10 mouse cellular contexts compared by ENCODE assay signal in genomic region chr3:69274664-69275312, GRCm38 (mm10). TPM values are rescaled to one million over a fixed set of nuclear protein-coding genes. Genes with fewer than 3 reads are reported as not detected.
DNase-seq lines count a peak whose midpoint lies in the region; ATAC-seq and TF ChIP-seq lines count a peak whose summit lies in the region.
"Had no signal": no experiment of that assay in that cellular context is flagged by ENCODE, and none has a peak within 500 bp of the region (broad histone marks: within the 10 kb centered on the region; RNA-seq: fewer than 3 reads in every experiment).

No protein-coding gene starts in this region.

- no peaks in the 10 kb centered on the region for H3K9me3 ChIP-seq in forebrain, embryonic 13.5 days (replicated peaks)
- no peaks in the 10 kb centered on the region; the same call in 1 of the 2 replicates for H3K9me3 ChIP-seq in neural tube, embryonic 13.5 days
- H3K9me3 ChIP-seq: embryonic facial prominence, embryonic 13.5 days had no signal

- WGBS in forebrain, embryonic 13.5 days = 37% methylated on average over 15 of the region's 15 CpGs
- 51% methylated on average over 15 of the region's 15 CpGs for WGBS in neural tube, embryonic 13.5 days

- peaks cover 13% of the 10 kb centered on the region for H3K4me1 ChIP-seq in forebrain, embryonic 13.5 days
- peaks cover 8% of the 10 kb centered on the region for H3K4me1 ChIP-seq in neural tube, embryonic 13.5 days (replicated peaks)
- H3K4me1 ChIP-seq: embryonic facial prominence, embryonic 13.5 days had no signal

- peak; percentile 94 for ATAC-seq in forebrain, embryonic 13.5 days
- peak; percentile 74 for ATAC-seq in neural tube, embryonic 13.5 days (ENCODE audit: low read depth)
- ATAC-seq in granulocyte monocyte progenitor cell, adult 5-6 weeks (replicated peaks; ENCODE audit: poor library complexity, severe bottlenecking) = no peak

- H3K9ac ChIP-seq in forebrain, embryonic 13.5 days = 0 out of 2 replicates have a peak overlapping the region, but pooled peaks have one; percentile 19
- H3K9ac ChIP-seq in neural tube, embryonic 13.5 days = no peak overlapping the region
- H3K9ac ChIP-seq: embryonic facial prominence, embryonic 13.5 days had no signal

- no peak for TF ChIP-seq CTCF in brain, embryonic 14.5 days (IDR thresholded peaks at IDR 0.05; ENCODE audit: borderline replicate concordance, extremely low read depth, insufficient read depth, insufficient read length)

- 0 out of 2 replicates have a peak overlapping the region, but pooled peaks have one; percentile 2 for H3K27ac ChIP-seq in forebrain, embryonic 13.5 days
- no peak overlapping the region for H3K27ac ChIP-seq in neural tube, embryonic 13.5 days (replicated peaks)
- H3K27ac ChIP-seq: embryonic facial prominence, embryonic 13.5 days had no signal

- intact Hi-C loops in gastrocnemius, postnatal 14 days (cut with DNase I; ENCODE audit: low total_unique reads) = no loop called here

- TF ChIP-seq POLR2A in brain, embryonic 14.5 days (IDR thresholded peaks at IDR 0.05; ENCODE audit: borderline replicate concordance, extremely low read depth, insufficient read depth, insufficient read length, poor library complexity, severe bottlenecking) = no peak

- H3K27me3 ChIP-seq in forebrain, embryonic 13.5 days = no peaks in the 10 kb centered on the region
- no peaks in the 10 kb centered on the region; the same call in 1 of the 2 replicates for H3K27me3 ChIP-seq in neural tube, embryonic 13.5 days
- H3K27me3 ChIP-seq: embryonic facial prominence, embryonic 13.5 days had no signal

- no peaks in the 10 kb centered on the region for H3K36me3 ChIP-seq in forebrain, embryonic 13.5 days (ENCODE audit: poor library complexity, severe bottlenecking)
- H3K36me3 ChIP-seq in neural tube, embryonic 13.5 days = no peaks in the 10 kb centered on the region
- H3K36me3 ChIP-seq: embryonic facial prominence, embryonic 13.5 days had no signal

- H3K4me2 ChIP-seq in forebrain, embryonic 13.5 days = peak overlapping the region; percentile 26
- no peak overlapping the region for H3K4me2 ChIP-seq in neural tube, embryonic 13.5 days
- H3K4me2 ChIP-seq: embryonic facial prominence, embryonic 13.5 days had no signal

- H3K4me3 ChIP-seq in forebrain, embryonic 13.5 days = no peak overlapping the region
- no peak overlapping the region for H3K4me3 ChIP-seq in neural tube, embryonic 13.5 days
- H3K4me3 ChIP-seq: embryonic facial prominence, embryonic 13.5 days had no signal

- DNase-seq in brain, embryonic 14.5 days (ENCODE audit: low read depth) = peak; percentile 94
- peak; percentile 23 to 27 for DNase-seq in layer of hippocampus, adult 8-10 months (ENCODE audit: low spot score in 2 of 2)
- no peak for DNase-seq in adrenal gland, postnatal 36 days
- no peak for DNase-seq in kidney, adult 9 months
- no peak for DNase-seq in gastrocnemius, postnatal 14 days
- DNase-seq: thymus, postnatal 14 days had no signal

RNA-seq across cellular contexts. Expression of gene Ppm1l, which starts 41.9 kb away (rescaled TPM):
- 13.4 and 21.4 TPM in 2 replicates for polyA plus RNA-seq in brain, embryonic 14.5 days (2012; rRNA removed)
- 21.1 and 21.4 TPM in 2 replicates for polyA plus RNA-seq in forebrain, embryonic 13.5 days (2015; fragmentation: Nextera tagmentation; extraction: Ambion mirVana)
- total RNA-seq in layer of hippocampus, adult 8-10 months (2022) = 10 to 100 TPM; 49.6 to 54.8 (median 52.7) TPM
- 22.1 and 24.9 TPM in 2 replicates for polyA plus RNA-seq in neural tube, embryonic 13.5 days (2015; fragmentation: Nextera tagmentation; extraction: Ambion mirVana)
- total RNA-seq in granulocyte monocyte progenitor cell, adult 5-6 weeks (2014; fragmentation: Nextera tagmentation) = 0.62 and 1.3 TPM in 2 replicates
- total RNA-seq in granulocyte monocyte progenitor cell, adult 5-6 weeks (2017) = 0.72 and 0.78 TPM in 2 replicates
- 10 to 100 TPM; 13.5 to 15.9 TPM for total RNA-seq in adrenal gland, postnatal 36 days (2021)
- 10 to 100 TPM; 33.8 to 34.5 TPM for total RNA-seq in gastrocnemius, postnatal 14 days (2021)

RNA-seq across cellular contexts. Expression of gene Arl14, which starts 52.6 kb away (rescaled TPM):
- not detected in 2 replicates for polyA plus RNA-seq in brain, embryonic 14.5 days (2012; rRNA removed)
- not detected in 2 replicates for polyA plus RNA-seq in forebrain, embryonic 13.5 days (2015; fragmentation: Nextera tagmentation; extraction: Ambion mirVana)
- not detected for total RNA-seq in layer of hippocampus, adult 8-10 months (2022)
- not detected in 2 replicates for polyA plus RNA-seq in neural tube, embryonic 13.5 days (2015; fragmentation: Nextera tagmentation; extraction: Ambion mirVana)
- total RNA-seq in granulocyte monocyte progenitor cell, adult 5-6 weeks (2014; fragmentation: Nextera tagmentation) = not detected in 2 replicates
- total RNA-seq in granulocyte monocyte progenitor cell, adult 5-6 weeks (2017) = not detected in 2 replicates
- total RNA-seq in adrenal gland, postnatal 36 days (2021) = not detected
- total RNA-seq in gastrocnemius, postnatal 14 days (2021) = not detected
- polyA plus RNA-seq: embryonic facial prominence, embryonic 13.5 days had no signal

Comparison
In these comparisons a context has a peak if more than half of its experiments do, and no peak if none do; other contexts are left out.
1. DNase-seq: peak in brain, embryonic 14.5 days (single experiment) and layer of hippocampus, adult 8-10 months (2 of 2); none in adrenal gland, postnatal 36 days (0 of 2), kidney, adult 9 months (single experiment) and gastrocnemius, postnatal 14 days (single experiment).
2. RNA of gene Ppm1l, which starts 41.9 kb away (total RNA-seq): 49.6 to 54.8 TPM in layer of hippocampus, adult 8-10 months, 33.8 to 34.5 TPM in gastrocnemius, postnatal 14 days and 13.5 to 15.9 TPM in adrenal gland, postnatal 36 days; 0.62 to 1.3 TPM in granulocyte monocyte progenitor cell, adult 5-6 weeks; every median in the first group is over 4 times any median in the second.